In the genomic region with DNA sequence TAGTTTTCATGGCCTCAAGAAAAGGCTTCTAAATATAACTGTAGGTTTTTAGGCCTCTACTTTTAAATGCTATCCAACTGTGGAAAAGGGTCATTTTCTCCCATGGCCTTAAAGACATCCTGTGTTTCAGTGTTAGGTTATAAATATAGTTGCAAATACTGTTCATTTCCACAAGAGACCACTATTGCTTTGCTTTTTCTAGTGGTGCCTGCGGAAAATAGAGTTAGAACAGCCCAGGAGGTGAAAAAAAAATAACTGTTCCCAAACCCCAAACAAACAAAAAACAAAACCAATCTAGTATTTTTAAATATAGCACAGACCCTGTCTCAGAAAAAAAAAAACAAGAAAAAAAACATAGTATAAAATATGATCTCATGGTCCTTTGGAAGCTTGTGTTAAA, we compare ENCODE assay signal across 11 mouse cellular contexts. TPM values are rescaled to one million over a fixed set of nuclear protein-coding genes. Genes with fewer than 3 reads are reported as not detected.
DNase-seq lines count a peak whose midpoint lies in the region; ATAC-seq and TF ChIP-seq lines count a peak whose summit lies in the region.
"Had no signal": no experiment of that assay in that cellular context is flagged by ENCODE, and none has a peak within 500 bp of the region (broad histone marks: within the 10 kb centered on the region; RNA-seq: fewer than 3 reads in every experiment).

No protein-coding gene starts in this region.

- no peak for TF ChIP-seq EP300 in heart, postnatal 0 days (IDR thresholded peaks at IDR 0.05; ENCODE audit: low read depth)

- no peaks in the 10 kb centered on the region for H3K79me2 ChIP-seq in myocyte (ENCODE audit: control insufficient read depth, insufficient read depth)

- TF ChIP-seq CTCF in heart, postnatal 0 days (IDR thresholded peaks at IDR 0.05; ENCODE audit: low read depth): peak; percentile 25; the same call in 1 of the 2 replicates

- peak; percentile 17 for DNase-seq in heart, postnatal 0 days (ENCODE audit: low spot score)
- no peak for DNase-seq in lung, postnatal 25 days (ENCODE audit: low spot score)
- peak; percentile 20 for DNase-seq in adipocyte (ENCODE audit: low spot score)
- DNase-seq: cerebellum, adult 9-10 months; gastrocnemius, postnatal 25 days; layer of hippocampus, postnatal 36 days had no signal

- H3K4me2 ChIP-seq in heart, postnatal 0 days (ENCODE audit: low read depth, low read length): peak overlapping the region; percentile 43
- H3K4me2 ChIP-seq in heart, embryonic 11.5 days: no peak overlapping the region
- H3K4me2 ChIP-seq in lung, embryonic 15.5 days: peak overlapping the region; percentile 26; the same call in 1 of the 2 replicates
- H3K4me2 ChIP-seq in myocyte (ENCODE audit: low read depth): peak overlapping the region; percentile 51
- H3K4me2 ChIP-seq: limb, embryonic 12.5 days had no signal

- whole genome bisulfite sequencing in heart, postnatal 0 days: 56% methylated on average over 1 of the region's 1 CpGs
- WGBS in heart, embryonic 11.5 days (ENCODE audit: insufficient replicate concordance): 50% methylated on average over 1 of the region's 1 CpGs
- WGBS in lung, embryonic 15.5 days: 59% methylated on average over 1 of the region's 1 CpGs

- H3K36me3 ChIP-seq in heart, postnatal 0 days (replicated peaks; ENCODE audit: control insufficient read depth, insufficient read depth, low read length): no peaks in the 10 kb centered on the region
- no peaks in the 10 kb centered on the region for H3K36me3 ChIP-seq in heart, embryonic 11.5 days (ENCODE audit: control insufficient read depth, insufficient read depth, low read length)
- no peaks in the 10 kb centered on the region for H3K36me3 ChIP-seq in lung, embryonic 15.5 days
- no peaks in the 10 kb centered on the region for H3K36me3 ChIP-seq in myocyte (ENCODE audit: control insufficient read depth, insufficient read depth)
- H3K36me3 ChIP-seq: limb, embryonic 12.5 days had no signal

- ATAC-seq in heart, postnatal 0 days (ENCODE audit: insufficient read depth, low read depth): no peak
- no peak for ATAC-seq in heart, embryonic 11.5 days (replicated peaks; ENCODE audit: insufficient number of reproducible peaks, low FRiP score, low TSS enrichment)
- ATAC-seq in lung, embryonic 15.5 days (ENCODE audit: borderline replicate concordance, extremely low read depth, low FRiP score, low TSS enrichment): no peak
- no peak for ATAC-seq in cerebellum, adult (ENCODE audit: insufficient number of reproducible peaks, low FRiP score, low TSS enrichment)

- peak overlapping the region; percentile 47 for H3K27ac ChIP-seq in heart, postnatal 0 days (ENCODE audit: low read depth)
- H3K27ac ChIP-seq in heart, embryonic 11.5 days (ENCODE audit: low read depth, low read length): no peak overlapping the region
- H3K27ac ChIP-seq in lung, embryonic 15.5 days: no peak overlapping the region

- H3K4me3 ChIP-seq in heart, postnatal 0 days (ENCODE audit: low read depth, low read length): no peak overlapping the region
- no peak overlapping the region for H3K4me3 ChIP-seq in heart, embryonic 11.5 days (ENCODE audit: low read depth, low read length)
- H3K4me3 ChIP-seq in lung, embryonic 15.5 days: no peak overlapping the region
- H3K4me3 ChIP-seq in myocyte: no peak overlapping the region
- H3K4me3 ChIP-seq: limb, embryonic 12.5 days had no signal

- H3K27me3 ChIP-seq in heart, postnatal 0 days (ENCODE audit: control insufficient read depth, insufficient read depth, low read length): no peaks in the 10 kb centered on the region
- H3K27me3 ChIP-seq in heart, embryonic 11.5 days (ENCODE audit: control insufficient read depth, insufficient read depth, low read length): no peaks in the 10 kb centered on the region
- H3K27me3 ChIP-seq in lung, embryonic 15.5 days: no peaks in the 10 kb centered on the region
- H3K27me3 ChIP-seq in myocyte (ENCODE audit: control insufficient read depth, insufficient read depth, insufficient read length): peaks cover 6% of the 10 kb centered on the region
- H3K27me3 ChIP-seq: limb, embryonic 12.5 days had no signal

- no peak for TF ChIP-seq POLR2A in myocyte (IDR thresholded peaks at IDR 0.05; ENCODE audit: insufficient read length, low read depth)

- H3K9me3 ChIP-seq in heart, postnatal 0 days (replicated peaks; ENCODE audit: control insufficient read depth, low read length): peaks cover 3% of the 10 kb centered on the region; the same call in 1 of the 2 replicates
- H3K9me3 ChIP-seq in heart, embryonic 11.5 days (replicated peaks; ENCODE audit: control insufficient read depth, low read length): no peaks in the 10 kb centered on the region
- H3K9me3 ChIP-seq in lung, embryonic 15.5 days: no peaks in the 10 kb centered on the region
- H3K9me3 ChIP-seq: limb, embryonic 12.5 days had no signal

- no peaks in the 10 kb centered on the region for H3K4me1 ChIP-seq in heart, postnatal 0 days (ENCODE audit: control insufficient read depth, insufficient read depth)
- H3K4me1 ChIP-seq in heart, embryonic 11.5 days (ENCODE audit: control insufficient read depth, insufficient read depth, low read length): no peaks in the 10 kb centered on the region
- no peaks in the 10 kb centered on the region for H3K4me1 ChIP-seq in lung, embryonic 15.5 days

- H3ac ChIP-seq in myocyte (ENCODE audit: control insufficient read depth, insufficient read length): no peak overlapping the region

- no peak overlapping the region for H3K9ac ChIP-seq in heart, postnatal 0 days (replicated peaks; ENCODE audit: low read depth, low read length)
- no peak overlapping the region for H3K9ac ChIP-seq in heart, embryonic 11.5 days (ENCODE audit: low read depth, low read length)
- no peak overlapping the region for H3K9ac ChIP-seq in lung, embryonic 15.5 days
- H3K9ac ChIP-seq: limb, embryonic 12.5 days had no signal

TF ChIP-seq in myocyte, 11 proteins besides CTCF, POLR2A, EP300 and RAD21:
- TF ChIP-seq CEBPB (IDR thresholded peaks at IDR 0.05; ENCODE audit: insufficient read depth, poor library complexity, severe bottlenecking) (no peak), SRF (IDR thresholded peaks at IDR 0.05; ENCODE audit: control insufficient read depth, insufficient read length, low read depth) (no peak), MYOD1 (IDR thresholded peaks at IDR 0.05; ENCODE audit: control insufficient read depth in 1 of 3, insufficient read length in 2 of 3, low read depth in 2 of 3) (no peak), E2F4 (IDR thresholded peaks at IDR 0.05; ENCODE audit: insufficient read depth) (no peak), MYOG (IDR thresholded peaks at IDR 0.05; ENCODE audit: control insufficient read depth in 1 of 3, insufficient read depth in 1 of 3, insufficient read length in 2 of 3, low read depth in 2 of 3) (no peak), POLR2AphosphoS2 (IDR thresholded peaks at IDR 0.05; ENCODE audit: insufficient read length, low read depth) (no peak), TCF3 (IDR thresholded peaks at IDR 0.05; ENCODE audit: insufficient read length, low read depth) (no peak), REST (IDR thresholded peaks at IDR 0.05; ENCODE audit: insufficient read depth, insufficient read length) (no peak), MAX (IDR thresholded peaks at IDR 0.05; ENCODE audit: low read depth) (no peak), TCF12 (IDR thresholded peaks at IDR 0.05; ENCODE audit: insufficient read depth, poor library complexity, severe bottlenecking) (no peak), USF1 (IDR thresholded peaks at IDR 0.05; ENCODE audit: low read depth) (no peak)
TF ChIP-seq in myocyte: peak in this region for 0.

RNA-seq across cellular contexts. Expression of gene Edem1, which starts 46.9 kb away (rescaled TPM):
- 12.8 and 19.8 TPM in 2 replicates for total RNA-seq in heart, postnatal 0 days (2014; rRNA removed; ENCODE audit: low replicate concordance)
- 5.1 and 5.9 TPM in 2 replicates for polyA plus RNA-seq in heart, postnatal 0 days (2015; fragmentation: Nextera tagmentation; extraction: Ambion mirVana)
- 18.6 and 19.4 TPM in 2 replicates for polyA plus RNA-seq in heart, embryonic 11.5 days (2014; fragmentation: Nextera tagmentation; extraction: Ambion mirVana)
- polyA plus RNA-seq in lung, embryonic 15.5 days (2015; fragmentation: Nextera tagmentation; extraction: Ambion mirVana): 27.3 and 29.7 TPM in 2 replicates
- polyA plus RNA-seq in myocyte (2012; fragmentation: generic; extraction: Trizol): 15.4 TPM
